Mouse (Mus musculus) embryonic facial prominence, embryonic 10.5 days (tissue): ENCODE results near the gene 5730522E02Rik. TPM values are rescaled to one million over a fixed set of nuclear protein-coding genes. Genes with fewer than 3 reads are reported as not detected.

Source experiments
- DNase-seq: peaks from one replicate; pipeline ENCODE4 v3.0.0-alpha.2; 2017; ENCODE audit warnings: low spot score
- H3K27ac ChIP-seq: fragments of 300-500 bp; sonication (generic); replicated peaks from 2 replicates; pipeline ENCODE4 v1.5.1; 2016; ENCODE audit warnings: mild to moderate bottlenecking
- H3K27me3 ChIP-seq: fragments of 300-500 bp; sonication (generic); replicated peaks from 2 replicates; pipeline ENCODE4 v1.6.1; 2016; ENCODE audit warnings: low read depth, mild to moderate bottlenecking; ENCODE audit not compliant: poor library complexity, severe bottlenecking
- H3K36me3 ChIP-seq: fragments of 300-500 bp; sonication (generic); replicated peaks from 2 replicates; pipeline ENCODE4 v1.6.1; 2016; ENCODE audit warnings: mild to moderate bottlenecking, moderate library complexity
- H3K4me1 ChIP-seq: fragments of 300-500 bp; sonication (generic); 2 replicates; pipeline ENCODE4 v1.6.1; 2016
- H3K4me3 ChIP-seq: fragments of 300-500 bp; sonication (generic); 2 replicates; pipeline ENCODE4 v1.5.1; 2016; ENCODE audit warnings: mild to moderate bottlenecking, moderate library complexity
- H3K9me3 ChIP-seq: fragments of 300-500 bp; sonication (generic); 2 replicates; pipeline ENCODE4 v1.6.1; 2016; ENCODE audit warnings: mild to moderate bottlenecking
- WGBS: fragments of 180-500 bp; shearing (Covaris S2); methylation state at CpG from one replicate; pipeline ENCODE4 v1.1.7; 2016; 5-methylcytosine and 5-hydroxymethylcytosine counted together
- polyA plus RNA-seq: library from polyadenylated mRNA; unstranded; fragments of >200 nt; fragmentation: Nextera tagmentation; extraction: Ambion mirVana; gene quantifications from 2 replicates; pipeline ENCODE4 v1.2.1, GENCODE M21; 2016

The 5730522E02Rik gene
- polyA plus RNA-seq, 1 experiment from 2014 or later = 6.5 TPM

DNA sequence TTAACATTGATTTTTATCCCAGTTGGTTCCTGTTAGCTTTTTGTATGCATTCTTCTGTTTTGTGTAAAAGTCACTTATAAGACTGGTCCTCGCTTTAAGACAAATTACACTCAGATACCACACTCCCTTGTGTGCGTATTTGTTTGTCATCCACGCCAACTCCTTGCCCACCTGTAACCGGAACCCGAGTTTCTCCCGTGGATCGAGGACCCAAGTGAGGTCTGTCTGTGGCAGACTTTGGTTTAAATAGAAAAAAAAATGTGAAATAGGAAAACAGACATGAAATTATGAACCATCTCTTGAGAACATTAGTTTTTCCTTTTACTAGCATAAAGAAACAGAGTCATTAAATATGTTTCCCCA, 43.0 kb downstream of the 5730522E02Rik start:
- Histone ChIP-seq H3K4me1 (no peaks in the 10 kb centered on the region), H3K36me3 (no peaks in the 10 kb centered on the region), H3K27me3 (no peaks in the 10 kb centered on the region), H3K27ac (no peak overlapping the region), H3K9me3 (no peaks in the 10 kb centered on the region), H3K4me3 (no peak overlapping the region)
- WGBS = 95% methylated on average over 7 of the region's 7 CpGs
- DNase-seq = no peak

DNA sequence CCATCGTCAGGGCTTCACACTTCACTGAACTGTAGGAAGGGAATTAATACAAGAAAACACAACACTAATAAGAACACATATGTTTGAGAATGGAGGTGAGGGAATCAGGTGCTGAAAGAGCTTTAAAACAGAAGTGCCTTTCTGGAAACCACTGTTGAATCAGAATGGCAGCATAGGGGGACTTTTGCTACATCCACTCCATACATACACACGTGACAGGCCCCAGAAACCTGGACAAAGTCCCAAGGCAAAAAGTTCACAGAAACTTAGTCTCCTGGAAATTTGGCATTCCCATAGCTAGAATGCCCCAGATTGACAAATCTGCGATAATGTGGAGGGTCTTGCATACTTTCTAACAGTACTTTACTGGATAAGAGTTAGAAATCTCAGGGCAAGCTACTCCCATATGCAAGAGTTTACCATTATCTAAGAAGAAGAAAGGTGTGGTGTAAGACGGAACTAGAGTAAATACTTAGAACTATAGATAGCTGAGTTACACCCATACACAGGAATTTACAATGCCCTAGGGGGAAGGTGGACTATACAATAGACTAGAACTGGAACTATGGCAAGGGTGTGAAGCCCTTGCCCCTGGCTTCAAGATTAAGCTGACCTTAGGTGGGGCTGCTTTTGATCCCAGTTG, 43.5 kb downstream of the 5730522E02Rik start:
- Histone ChIP-seq H3K27ac (no peak overlapping the region), H3K36me3 (no peaks in the 10 kb centered on the region), H3K9me3 (no peaks in the 10 kb centered on the region), H3K4me3 (no peak overlapping the region), H3K27me3 (no peaks in the 10 kb centered on the region), H3K4me1 (no peaks in the 10 kb centered on the region)
- WGBS = 82% methylated on average over 4 of the region's 4 CpGs
- DNase-seq = no peak

DNA sequence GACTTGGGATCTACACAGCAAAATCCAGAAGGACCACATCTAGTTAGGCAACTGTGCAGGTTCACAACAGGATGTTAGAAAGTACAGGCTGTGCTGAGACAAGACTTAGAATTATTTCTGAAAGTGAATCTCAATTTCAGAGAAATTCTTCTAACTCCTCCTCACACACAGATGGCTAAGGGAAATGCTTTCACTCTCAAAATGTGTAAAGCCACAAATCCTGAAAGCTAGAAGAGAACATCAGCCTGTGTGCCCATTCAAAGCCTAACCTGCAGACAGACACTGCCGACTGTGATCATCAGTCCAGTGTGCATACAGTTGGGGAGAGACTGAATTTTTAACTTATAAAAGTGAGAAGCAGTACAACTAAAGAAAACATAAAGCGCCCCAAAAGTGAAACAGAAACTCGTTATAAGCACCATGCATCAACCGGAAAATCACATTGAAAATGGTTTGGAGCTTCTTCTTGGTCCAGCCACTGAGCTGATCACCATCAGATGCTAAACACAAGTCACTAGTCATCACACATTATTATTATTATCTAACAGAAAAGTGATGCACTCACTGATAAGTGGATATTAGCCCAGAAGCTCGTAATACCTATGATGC, 45.8 kb downstream of the 5730522E02Rik start:
- peaks cover 4% of the 10 kb centered on the region; the same call in 1 of the 2 replicates for H3K4me1 ChIP-seq
- H3K27ac ChIP-seq = no peak overlapping the region
- DNase-seq = no peak
- H3K4me3 ChIP-seq = no peak overlapping the region
- no peaks in the 10 kb centered on the region for H3K27me3 ChIP-seq
- WGBS = 91% methylated on average over 5 of the region's 5 CpGs
- H3K36me3 ChIP-seq = no peaks in the 10 kb centered on the region
- H3K9me3 ChIP-seq = no peaks in the 10 kb centered on the region

DNA sequence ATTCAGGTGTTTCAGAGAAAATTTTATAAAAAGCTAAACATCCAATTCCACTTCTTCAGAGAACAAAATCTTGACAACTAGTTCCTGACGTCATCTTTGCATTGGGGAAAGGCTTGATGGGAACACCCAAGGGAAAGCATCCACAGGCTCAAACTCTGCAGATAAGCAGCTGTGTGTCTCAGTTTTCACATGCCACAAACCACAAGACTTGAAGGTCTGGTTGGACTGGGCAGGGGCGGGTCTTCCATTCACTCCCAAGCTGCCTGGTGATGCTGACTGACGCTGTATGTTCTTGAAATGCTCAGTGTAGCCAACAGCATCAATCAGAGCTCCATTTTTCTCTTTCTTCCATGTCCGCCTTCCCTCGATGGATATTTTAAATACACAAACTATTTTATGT, 49.2 kb downstream of the 5730522E02Rik start:
- H3K9me3 ChIP-seq = no peaks in the 10 kb centered on the region
- DNase-seq = no peak
- H3K36me3 ChIP-seq = no peaks in the 10 kb centered on the region
- WGBS = 77% methylated on average over 5 of the region's 5 CpGs
- H3K27ac ChIP-seq = no peak overlapping the region
- peaks cover 4% of the 10 kb centered on the region; the same call in 1 of the 2 replicates for H3K4me1 ChIP-seq
- no peaks in the 10 kb centered on the region for H3K27me3 ChIP-seq
- H3K4me3 ChIP-seq = no peak overlapping the region

- Histone ChIP-seq H3K36me3 (no peaks in the 10 kb centered on the region), H3K27ac (no peak overlapping the region), H3K4me3 (no peak overlapping the region), H3K27me3 (no peaks in the 10 kb centered on the region), H3K4me1 (peaks cover 4% of the 10 kb centered on the region; the same call in 1 of the 2 replicates), H3K9me3 (no peaks in the 10 kb centered on the region)
- no peak for DNase-seq
- WGBS = 75% methylated on average over 3 of the region's 3 CpGs
Observed at GRCm38 (mm10) chr11:26159033-26159432, 51.5 kb downstream of the 5730522E02Rik start.

GRCm38 (mm10) chr11:26140024-26140423, 70.5 kb downstream of the 5730522E02Rik start:
- Histone ChIP-seq H3K27me3 (no peaks in the 10 kb centered on the region), H3K36me3 (no peaks in the 10 kb centered on the region), H3K4me1 (no peaks in the 10 kb centered on the region), H3K27ac (no peak overlapping the region), H3K4me3 (no peak overlapping the region), H3K9me3 (no peaks in the 10 kb centered on the region)
- DNase-seq = no peak
- 89% methylated on average over 3 of the region's 3 CpGs for WGBS

GRCm38 (mm10) chr11:26138013-26138412, 72.5 kb downstream of the 5730522E02Rik start:
- H3K4me3 ChIP-seq = no peak overlapping the region
- no peaks in the 10 kb centered on the region for H3K4me1 ChIP-seq
- no peak for DNase-seq
- H3K27ac ChIP-seq = no peak overlapping the region
- 84% methylated on average over 1 of the region's 1 CpGs for WGBS
- H3K9me3 ChIP-seq = no peaks in the 10 kb centered on the region
- no peaks in the 10 kb centered on the region for H3K27me3 ChIP-seq
- no peaks in the 10 kb centered on the region for H3K36me3 ChIP-seq

DNA sequence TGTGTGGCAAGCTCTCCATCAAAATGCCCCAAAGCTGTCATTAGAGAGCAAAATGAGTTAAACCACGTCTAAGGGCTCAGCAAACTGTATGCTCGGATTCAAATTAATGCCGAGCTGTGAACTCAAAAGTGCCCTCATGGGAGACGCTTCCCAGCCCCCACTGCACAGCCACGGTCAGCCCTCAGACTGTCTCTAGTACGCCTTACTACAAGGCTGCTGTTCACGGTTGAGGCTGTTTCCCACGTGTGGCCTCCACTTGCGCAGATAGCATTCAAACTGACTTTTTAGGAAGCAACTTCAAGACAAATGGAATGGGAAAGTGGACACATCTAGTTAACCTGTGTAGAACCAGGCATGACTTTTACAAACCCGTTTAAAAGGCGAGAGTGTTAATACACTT, 79.7 kb downstream of the 5730522E02Rik start:
- WGBS = 27% methylated on average over 11 of the region's 11 CpGs
- DNase-seq = peak; percentile 32
- H3K4me3 ChIP-seq = no peak overlapping the region

GRCm38 (mm10) chr11:26129054-26129453, 81.5 kb downstream of the 5730522E02Rik start:
- WGBS = 62% methylated on average over 2 of the region's 2 CpGs
- no peaks in the 10 kb centered on the region for H3K9me3 ChIP-seq
- DNase-seq = no peak
- H3K4me3 ChIP-seq = no peak overlapping the region
- no peak overlapping the region for H3K27ac ChIP-seq
- peaks cover 24% of the 10 kb centered on the region for H3K4me1 ChIP-seq
- no peaks in the 10 kb centered on the region for H3K36me3 ChIP-seq
- no peaks in the 10 kb centered on the region for H3K27me3 ChIP-seq

More for the DNA sequence above, 79.7 kb downstream of the 5730522E02Rik start:
- no peak overlapping the region for H3K27ac ChIP-seq
- H3K27me3 ChIP-seq = no peaks in the 10 kb centered on the region
- no peaks in the 10 kb centered on the region for H3K9me3 ChIP-seq
- peaks cover 24% of the 10 kb centered on the region for H3K4me1 ChIP-seq
- no peaks in the 10 kb centered on the region for H3K36me3 ChIP-seq

GRCm38 (mm10) chr11:26128385-26128784, 82.2 kb downstream of the 5730522E02Rik start:
- DNase-seq = no peak
- H3K4me3 ChIP-seq = no peak overlapping the region
- H3K4me1 ChIP-seq = peaks cover 24% of the 10 kb centered on the region
- no peaks in the 10 kb centered on the region for H3K9me3 ChIP-seq
- WGBS = 56% methylated on average over 2 of the region's 2 CpGs
- no peak overlapping the region for H3K27ac ChIP-seq
- no peaks in the 10 kb centered on the region for H3K36me3 ChIP-seq
- H3K27me3 ChIP-seq = no peaks in the 10 kb centered on the region

DNA sequence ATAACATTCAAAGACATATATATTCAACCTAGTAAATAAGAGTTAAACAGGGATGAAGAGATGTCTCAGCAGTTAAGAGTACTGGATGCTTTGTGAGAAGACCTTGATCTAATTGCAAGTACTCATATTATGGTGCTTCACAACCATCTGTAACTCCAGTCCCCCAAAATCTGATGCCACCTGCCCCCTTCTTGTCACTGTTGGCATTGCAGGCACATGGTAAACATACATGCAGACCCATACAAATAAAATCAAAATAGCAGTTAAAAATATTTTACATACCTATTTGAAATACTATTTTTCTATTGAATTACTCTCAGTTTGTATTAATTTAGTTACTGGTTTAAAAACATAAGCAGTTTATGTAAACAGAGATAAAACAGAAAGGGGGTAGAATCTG, 84.6 kb downstream of the 5730522E02Rik start:
- no peak overlapping the region for H3K4me3 ChIP-seq
- H3K27me3 ChIP-seq = no peaks in the 10 kb centered on the region
- no peaks in the 10 kb centered on the region for H3K9me3 ChIP-seq
- H3K27ac ChIP-seq = no peak overlapping the region
- DNase-seq = no peak
- H3K36me3 ChIP-seq = no peaks in the 10 kb centered on the region
- peaks cover 16% of the 10 kb centered on the region for H3K4me1 ChIP-seq

DNA sequence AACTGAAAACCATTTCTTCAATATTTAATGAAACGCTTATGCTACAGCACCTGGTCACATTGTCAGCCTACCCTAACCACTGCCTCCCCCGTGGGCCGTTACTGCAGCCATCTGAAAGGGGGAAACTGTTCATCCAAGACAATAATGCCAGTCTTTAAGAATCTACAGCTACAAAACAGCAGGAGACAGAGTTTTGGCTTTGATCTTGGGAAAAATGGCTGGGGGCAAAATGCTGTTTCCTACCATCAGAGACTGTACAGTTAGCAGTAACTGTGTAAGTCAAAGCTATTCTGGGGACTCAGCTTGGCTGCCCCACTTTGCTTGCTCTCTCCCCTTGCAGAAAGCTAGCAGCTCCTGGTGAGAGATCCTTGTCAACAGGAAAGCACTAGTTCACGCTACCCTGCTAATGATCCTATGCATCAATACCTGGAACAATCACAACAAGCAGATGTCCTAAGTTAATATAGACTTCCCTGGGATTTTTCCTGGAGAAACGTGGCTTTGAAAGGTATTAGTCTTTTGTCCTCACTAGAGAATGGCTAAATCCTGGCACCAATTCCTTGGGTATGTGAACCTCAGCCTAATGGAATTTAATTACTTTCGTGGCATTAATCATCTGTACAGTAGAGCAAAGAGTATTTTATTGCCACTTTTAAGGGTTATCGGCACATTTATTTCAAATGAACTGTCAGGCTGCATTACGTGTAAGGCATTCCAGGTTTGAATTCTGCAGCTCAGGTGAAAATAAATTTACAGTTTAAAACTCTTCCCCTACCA, 89.6 kb downstream of the 5730522E02Rik start:
- WGBS = 67% methylated on average over 8 of the region's 8 CpGs
- DNase-seq = no peak
- H3K4me1 ChIP-seq = peaks cover 5% of the 10 kb centered on the region; the same call in 1 of the 2 replicates
- H3K27me3 ChIP-seq = no peaks in the 10 kb centered on the region
- H3K27ac ChIP-seq = no peak overlapping the region
- no peaks in the 10 kb centered on the region for H3K9me3 ChIP-seq
- no peak overlapping the region for H3K4me3 ChIP-seq
- H3K36me3 ChIP-seq = no peaks in the 10 kb centered on the region

GRCm38 (mm10) chr11:26117651-26118050, 92.9 kb downstream of the 5730522E02Rik start:
- DNase-seq = no peak
- no peak overlapping the region for H3K27ac ChIP-seq
- no peaks in the 10 kb centered on the region for H3K36me3 ChIP-seq
- no peaks in the 10 kb centered on the region for H3K27me3 ChIP-seq
- H3K4me3 ChIP-seq = no peak overlapping the region
- WGBS = 63% methylated on average over 4 of the region's 4 CpGs
- no peaks in the 10 kb centered on the region for H3K9me3 ChIP-seq
- H3K4me1 ChIP-seq = peaks cover 5% of the 10 kb centered on the region; the same call in 1 of the 2 replicates
